Mouse (Mus musculus): ENCODE results near the gene Aldh9a1.

DNA sequence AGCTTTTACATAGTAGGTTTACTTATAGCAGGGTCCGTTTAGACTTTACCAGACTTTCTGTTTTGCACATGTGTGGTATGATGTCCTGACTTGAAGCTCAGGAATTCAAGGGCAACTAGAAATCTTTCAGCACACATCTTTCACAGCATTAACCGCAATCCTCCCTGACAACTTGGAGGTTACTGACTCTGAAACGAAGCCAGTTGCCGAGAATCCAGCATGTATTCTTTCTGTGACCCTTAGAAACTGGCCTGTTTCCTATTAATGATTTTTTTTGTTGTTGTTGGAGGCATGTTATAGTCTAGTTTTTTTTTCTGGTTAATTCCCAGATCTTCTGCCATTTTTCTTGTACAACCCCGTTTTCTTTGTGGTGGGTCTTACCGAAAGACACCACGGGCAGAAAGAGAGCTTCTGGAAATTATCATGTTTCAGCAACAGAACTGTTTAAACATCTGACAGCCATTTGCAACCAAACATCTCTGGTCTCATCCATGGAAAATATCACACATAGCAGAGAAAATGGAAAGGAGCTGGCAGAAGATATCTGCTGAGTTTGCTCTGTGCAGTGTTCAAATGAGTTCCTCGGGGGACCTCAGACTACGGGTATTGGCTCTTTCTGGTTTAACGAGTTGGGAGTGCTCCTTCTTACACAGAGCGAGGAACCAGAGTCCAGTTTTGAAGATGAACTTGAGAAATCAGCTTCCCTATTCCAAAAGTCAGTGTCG is 62.4 kb downstream of the Aldh9a1 start:
- TF ChIP-seq EP300 (IDR thresholded peaks at IDR 0.05; ENCODE audit: insufficient read depth, low read depth, low read length) (no peak), POLR2A (IDR thresholded peaks at IDR 0.05; ENCODE audit: insufficient read depth, low read length) (no peak), CTCF (IDR thresholded peaks at IDR 0.05; ENCODE audit: low read depth, low read length) (no peak)
